10 mouse cellular contexts compared by ENCODE assay signal in the genomic region with DNA sequence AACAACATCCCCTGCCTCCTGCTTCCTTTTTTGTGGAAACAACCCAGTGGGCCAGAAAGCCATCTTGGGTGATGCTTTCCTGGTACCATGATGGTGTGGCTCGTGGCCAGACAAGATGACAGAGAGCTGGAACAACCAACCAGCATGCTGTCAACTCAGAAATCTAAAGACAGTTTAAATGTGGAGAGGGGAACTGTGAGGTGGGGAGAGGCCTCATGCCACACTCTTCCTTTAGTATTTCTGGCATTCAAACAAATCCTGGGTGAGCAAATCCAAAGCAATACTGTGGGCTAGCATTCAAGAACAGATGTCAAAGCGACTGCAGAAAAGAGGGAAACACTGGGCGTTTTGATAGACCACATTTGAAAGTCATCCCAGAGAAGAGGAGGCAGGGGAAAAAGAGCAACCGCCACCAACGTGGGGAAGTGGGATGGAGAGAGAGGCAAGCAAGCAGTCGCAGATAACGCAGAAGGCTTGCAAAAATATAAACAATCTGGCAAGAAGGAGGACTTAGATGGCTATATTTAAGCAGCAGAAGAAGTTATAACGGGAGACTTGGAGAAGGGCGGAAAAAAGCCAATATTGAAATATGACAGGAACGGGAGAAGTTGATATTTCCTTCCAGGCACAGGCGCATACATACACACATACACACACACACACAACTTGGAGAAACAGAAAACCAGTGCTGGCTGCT.
A peak's percentile ranks its signal among the peaks of the same experiment; 100 is the strongest.
DNase-seq lines count a peak whose midpoint lies in the region; ATAC-seq and TF ChIP-seq lines count a peak whose summit lies in the region.
"Had no signal": no experiment of that assay in that cellular context is flagged by ENCODE, and none has a peak within 500 bp of the region (broad histone marks: within the 10 kb centered on the region; RNA-seq: fewer than 3 reads in every experiment).

No protein-coding gene starts in this region.

- no peak overlapping the region; the same call in 1 of the 2 replicates for H3K9ac ChIP-seq in heart, embryonic 12.5 days
- no peak overlapping the region for H3K9ac ChIP-seq in forebrain, postnatal 0 days
- no peak overlapping the region for H3K9ac ChIP-seq in kidney, embryonic 14.5 days (ENCODE audit: low read depth, low read length)
- H3K9ac ChIP-seq: limb, embryonic 13.5 days had no signal

- H3K4me2 ChIP-seq in heart, embryonic 12.5 days = no peak overlapping the region
- no peak overlapping the region for H3K4me2 ChIP-seq in forebrain, postnatal 0 days (ENCODE audit: low read depth)
- H3K4me2 ChIP-seq in kidney, embryonic 14.5 days (replicated peaks; ENCODE audit: low read depth, low read length) = no peak overlapping the region
- H3K4me2 ChIP-seq: limb, embryonic 13.5 days had no signal

- no peaks in the 10 kb centered on the region for H3K27me3 ChIP-seq in heart, embryonic 12.5 days (replicated peaks)
- H3K27me3 ChIP-seq in forebrain, postnatal 0 days (ENCODE audit: insufficient read depth, low read length) = no peaks in the 10 kb centered on the region
- H3K27me3 ChIP-seq in kidney, embryonic 14.5 days (ENCODE audit: control insufficient read depth, insufficient read depth, low read length) = no peaks in the 10 kb centered on the region
- H3K27me3 ChIP-seq: limb, embryonic 13.5 days had no signal

- peaks cover 22% of the 10 kb centered on the region for H3K36me3 ChIP-seq in heart, embryonic 12.5 days
- H3K36me3 ChIP-seq in forebrain, postnatal 0 days (ENCODE audit: insufficient read depth) = no peaks in the 10 kb centered on the region
- peaks cover 20% of the 10 kb centered on the region; the same call in 1 of the 2 replicates for H3K36me3 ChIP-seq in kidney, embryonic 14.5 days (ENCODE audit: control insufficient read depth, insufficient read depth, low read length)

- H3K9me3 ChIP-seq in heart, embryonic 12.5 days (replicated peaks) = no peaks in the 10 kb centered on the region
- H3K9me3 ChIP-seq in forebrain, postnatal 0 days (ENCODE audit: low read length) = no peaks in the 10 kb centered on the region
- no peaks in the 10 kb centered on the region for H3K9me3 ChIP-seq in kidney, embryonic 14.5 days (ENCODE audit: control insufficient read depth, low read length)
- H3K9me3 ChIP-seq: limb, embryonic 13.5 days had no signal

- H3K27ac ChIP-seq in heart, embryonic 12.5 days (ENCODE audit: poor library complexity, severe bottlenecking) = peak overlapping the region; percentile 13; the same call in 1 of the 2 replicates
- peak overlapping the region; percentile 64; the same call in 1 of the 2 replicates for H3K27ac ChIP-seq in forebrain, postnatal 0 days (ENCODE audit: low read depth, low read length)
- H3K27ac ChIP-seq in kidney, embryonic 14.5 days (ENCODE audit: low read depth, low read length) = no peak overlapping the region
- H3K27ac ChIP-seq: limb, embryonic 13.5 days had no signal

- TF ChIP-seq CTCF in forebrain, postnatal 0 days (IDR thresholded peaks at IDR 0.05; ENCODE audit: low read depth) = no peak

- H3K4me3 ChIP-seq in heart, embryonic 12.5 days = no peak overlapping the region
- no peak overlapping the region for H3K4me3 ChIP-seq in forebrain, postnatal 0 days (ENCODE audit: low read depth, low read length)
- H3K4me3 ChIP-seq in kidney, embryonic 14.5 days (ENCODE audit: low read length) = no peak overlapping the region
- H3K4me3 ChIP-seq: limb, embryonic 13.5 days had no signal

- intact Hi-C loops in left cerebral cortex, postnatal 25 days (cut with DNase I) = loop anchor here (2.0 to 5.0 kb wide), 2 partner anchors 80 to 125 kb away; partner anchors contain the start of gene Cux1

- 48% methylated on average over 11 of the region's 11 CpGs for WGBS in heart, embryonic 12.5 days
- WGBS in forebrain, postnatal 0 days = 40% methylated on average over 11 of the region's 11 CpGs
- 66% methylated on average over 11 of the region's 11 CpGs for WGBS in kidney, embryonic 14.5 days

- no peak for DNase-seq in heart, adult 9 months (ENCODE audit: low spot score in 2 of 2)
- peak; percentile 90 for DNase-seq in brain, adult 2 months (ENCODE audit: low read depth, low spot score)
- DNase-seq in forebrain, postnatal 0 days = peak; percentile 84
- DNase-seq in left cerebral cortex, postnatal 25 days (ENCODE audit: low spot score in 2 of 2) = peak; percentile 42 to 93
- no peak for DNase-seq in c-Kit-positive CD71-positive TER-119-positive erythroid progenitor cells, embryonic 14.5 days (ENCODE audit: low spot score)
- DNase-seq: heart, postnatal 10 days; kidney, adult 18-20 months had no signal

- no peak for ATAC-seq in heart, embryonic 12.5 days (ENCODE audit: insufficient number of reproducible peaks, low FRiP score)
- peak; percentile 85 for ATAC-seq in forebrain, postnatal 0 days
- no peak for ATAC-seq in kidney, embryonic 14.5 days (ENCODE audit: low FRiP score, low TSS enrichment)

- peaks cover 54% of the 10 kb centered on the region for H3K4me1 ChIP-seq in heart, embryonic 12.5 days (replicated peaks)
- H3K4me1 ChIP-seq in forebrain, postnatal 0 days (ENCODE audit: insufficient read depth) = peaks cover 10% of the 10 kb centered on the region; the same call in 1 of the 2 replicates
- 0 out of 2 replicates have a peak, but pooled peaks cover 9% of the 10 kb centered on the region for H3K4me1 ChIP-seq in kidney, embryonic 14.5 days (ENCODE audit: control insufficient read depth, insufficient read depth, low read length)

Comparison
In these comparisons a context has a peak if more than half of its experiments do, and no peak if none do; other contexts are left out.
1. DNase-seq: peak in brain, adult 2 months (single experiment), forebrain, postnatal 0 days (single experiment) and left cerebral cortex, postnatal 25 days (2 of 2); none in heart, adult 9 months (0 of 2) and c-Kit-positive CD71-positive TER-119-positive erythroid progenitor cells, embryonic 14.5 days (single experiment).